Mouse (Mus musculus) adrenal gland, postnatal 25 days (tissue): ENCODE measurements around the gene Mad2l2. TPM values are rescaled to one million over a fixed set of nuclear protein-coding genes. Genes with fewer than 3 reads are reported as not detected.

Experiments
- DNase-seq: peaks from one replicate; pipeline ENCODE4 v3.0.0; 2021; ENCODE audit warnings: mixed read lengths
- total RNA-seq: library from RNA; stranded (reverse); gene quantifications from 2 replicates; pipeline ENCODE4 v1.2.3, GENCODE M21; 2021

The Mad2l2 gene
- total RNA-seq, 1 experiment from 2014 or later, result 20.3 TPM

GRCm38 (mm10) chr4:148143721-148144120, 13.5 kb downstream of the Mad2l2 start:
- DNase-seq, result no peak

- DNase-seq, result no peak
These were observed 17.5 kb downstream of the Mad2l2 start for GRCm38 (mm10) chr4:148147714-148148113.

GRCm38 (mm10) chr4:148149540-148149939, 19.4 kb downstream of the Mad2l2 start:
- no peak for DNase-seq

GRCm38 (mm10) chr4:148150242-148150641, 20.1 kb downstream of the Mad2l2 start:
- no peak for DNase-seq

GRCm38 (mm10) chr4:148150953-148151266, 20.7 kb downstream of the Mad2l2 start:
- no peak for DNase-seq

- DNase-seq, result peak; percentile 87
These were observed 21.3 kb downstream of the Mad2l2 start, which contains the start of gene Fbxo6 for GRCm38 (mm10) chr4:148151267-148152168. Fbxo6 (minus strand) TSS chr4:148152140.

- DNase-seq, result no peak
These were observed 22.4 kb downstream of the Mad2l2 start for GRCm38 (mm10) chr4:148152547-148152946.

GRCm38 (mm10) chr4:148154006-148154405, 23.8 kb downstream of the Mad2l2 start:
- no peak for DNase-seq

GRCm38 (mm10) chr4:148154982-148155381, 24.8 kb downstream of the Mad2l2 start:
- no peak for DNase-seq

GRCm38 (mm10) chr4:148158436-148159348, 28.5 kb downstream of the Mad2l2 start:
- DNase-seq, result no peak

- DNase-seq, result peak; percentile 94
These were observed 29.6 kb downstream of the Mad2l2 start for GRCm38 (mm10) chr4:148159544-148160435.

- DNase-seq, result peak; percentile 49
These were observed 30.5 kb downstream of the Mad2l2 start, which contains the start of the genes Fbxo44 and Fbxo2 for GRCm38 (mm10) chr4:148160436-148161390. Fbxo44 (minus strand) TSS chr4:148160482. Fbxo2 (plus strand) TSS chr4:148160621.

GRCm38 (mm10) chr4:148164002-148164439, 33.8 kb downstream of the Mad2l2 start:
- DNase-seq, result peak; percentile 82

- DNase-seq, result no peak
These were observed 34.3 kb downstream of the Mad2l2 start for GRCm38 (mm10) chr4:148164461-148164860.

- no peak for DNase-seq
These were observed 35.4 kb downstream of the Mad2l2 start for GRCm38 (mm10) chr4:148165551-148165950.

GRCm38 (mm10) chr4:148166431-148166830, 36.2 kb downstream of the Mad2l2 start:
- no peak for DNase-seq

GRCm38 (mm10) chr4:148166986-148167385, 36.8 kb downstream of the Mad2l2 start:
- DNase-seq, result peak; percentile 74

- DNase-seq, result peak; percentile 69
These were observed 38.1 kb downstream of the Mad2l2 start for GRCm38 (mm10) chr4:148168287-148168686.

GRCm38 (mm10) chr4:148169586-148169985, 39.4 kb downstream of the Mad2l2 start:
- no peak for DNase-seq

GRCm38 (mm10) chr4:148170842-148171241, 40.7 kb downstream of the Mad2l2 start:
- peak; percentile 46 for DNase-seq
